Mouse (Mus musculus) intestine, postnatal 0 days (tissue): ENCODE data around the gene Olfr648. TPM values are rescaled to one million over a fixed set of nuclear protein-coding genes. Genes with fewer than 3 reads are reported as not detected.

Experiments
- ATAC-seq: fragments of 200-750 bp; cut with Nextera tagmentation; 2 replicates; pipeline ENCODE4 v1.8.0; 2017; ENCODE audit warnings: mild to moderate bottlenecking, moderate TSS enrichment, moderate library complexity
- H3K27ac ChIP-seq: fragments of 300-500 bp; sonication (generic); 2 replicates; pipeline ENCODE4 v1.5.1; 2014; ENCODE audit warnings: mild to moderate bottlenecking, low read depth, low read length, moderate library complexity
- H3K27me3 ChIP-seq: fragments of 300-500 bp; sonication (generic); replicated peaks from 2 replicates; pipeline ENCODE4 v1.6.1; 2014; ENCODE audit warnings: low read length, mixed read lengths; ENCODE audit not compliant: control insufficient read depth, insufficient read depth
- H3K36me3 ChIP-seq: fragments of 300-500 bp; sonication (generic); 2 replicates; pipeline ENCODE4 v1.6.1; 2014; ENCODE audit warnings: mild to moderate bottlenecking, moderate library complexity; ENCODE audit not compliant: control insufficient read depth, insufficient read depth
- H3K4me1 ChIP-seq: fragments of 300-500 bp; sonication (generic); replicated peaks from 2 replicates; pipeline ENCODE4 v1.6.1; 2014; ENCODE audit warnings: antibody characterized with exemption, low read length, mixed read lengths; ENCODE audit not compliant: control insufficient read depth, insufficient read depth
- H3K4me2 ChIP-seq: fragments of 300-500 bp; sonication (generic); replicated peaks from 2 replicates; pipeline ENCODE4 v1.6.1; 2014; ENCODE audit warnings: low read depth, mild to moderate bottlenecking, moderate library complexity
- H3K4me3 ChIP-seq: fragments of 300-500 bp; sonication (generic); 2 replicates; pipeline ENCODE4 v1.5.1; 2014; ENCODE audit warnings: low read depth, low read length
- H3K9ac ChIP-seq: fragments of 300-500 bp; sonication (generic); 2 replicates; pipeline ENCODE4 v1.6.1; 2014; ENCODE audit warnings: mild to moderate bottlenecking, low read depth, low read length
- H3K9me3 ChIP-seq: fragments of 300-500 bp; sonication (generic); 2 replicates; pipeline ENCODE4 v1.6.1; 2016; ENCODE audit warnings: mixed run types; ENCODE audit not compliant: control insufficient read depth
- CTCF ChIP-seq: sonication (generic); IDR thresholded peaks from 2 replicates; pipeline ENCODE4 v1.5.1; 2016; ENCODE audit warnings: low read depth, mild to moderate bottlenecking, control low read depth, antibody characterized with exemption, moderate library complexity
- WGBS: fragments of 180-500 bp; shearing (Covaris S2); extraction: QIAGEN DNeasy Blood & Tissue Kit; methylation state at CpG from one replicate; pipeline ENCODE4 v1.1.7; 2014; 5-methylcytosine and 5-hydroxymethylcytosine counted together
- polyA plus RNA-seq: library from polyadenylated mRNA; unstranded; fragments of >200 nt; fragmentation: Nextera tagmentation; extraction: Ambion mirVana; gene quantifications from 2 replicates; pipeline ENCODE4 v1.2.1, GENCODE M21; 2015

Gene Olfr648
- polyA plus RNA-seq = 0.08 and 0.09 TPM in 2 replicates

DNA sequence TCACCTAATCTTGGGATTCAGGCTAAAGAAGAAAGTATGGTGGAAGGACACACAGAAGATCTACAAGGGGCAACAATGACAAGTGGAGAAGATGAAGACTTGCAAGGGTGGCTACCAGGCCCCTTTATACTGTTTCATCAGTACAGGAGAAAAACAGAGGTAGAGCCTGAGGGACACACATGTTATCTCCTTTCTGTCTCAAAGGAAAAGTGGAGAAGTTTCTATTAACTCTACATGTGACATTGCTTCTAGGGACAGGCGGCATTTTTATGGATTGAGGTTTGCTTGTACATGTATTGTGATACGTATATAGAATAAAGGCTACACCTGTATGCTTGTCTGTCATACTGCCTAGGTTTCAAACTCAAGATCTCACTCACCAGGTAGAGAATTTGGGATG, at the start of gene Olfr648:
Olfr648 (minus strand) TSS at position 101 of the 400 bp plus-strand sequence.
- Histone ChIP-seq H3K4me3 (no peak within 1 kb of the TSS), H3K4me1 (no peaks in the 10 kb centered on the region), H3K27me3 (no peaks in the 10 kb centered on the region), H3K9ac (no peak within 1 kb of the TSS), H3K4me2 (no peak within 1 kb of the TSS), H3K27ac (no peak within 1 kb of the TSS), H3K9me3 (no peaks in the 10 kb centered on the region), H3K36me3 (no peaks in the 10 kb centered on the region)
- no peak for ATAC-seq
- 92% methylated on average over 2 of the region's 2 CpGs for WGBS
- TF ChIP-seq CTCF = no peak

DNA sequence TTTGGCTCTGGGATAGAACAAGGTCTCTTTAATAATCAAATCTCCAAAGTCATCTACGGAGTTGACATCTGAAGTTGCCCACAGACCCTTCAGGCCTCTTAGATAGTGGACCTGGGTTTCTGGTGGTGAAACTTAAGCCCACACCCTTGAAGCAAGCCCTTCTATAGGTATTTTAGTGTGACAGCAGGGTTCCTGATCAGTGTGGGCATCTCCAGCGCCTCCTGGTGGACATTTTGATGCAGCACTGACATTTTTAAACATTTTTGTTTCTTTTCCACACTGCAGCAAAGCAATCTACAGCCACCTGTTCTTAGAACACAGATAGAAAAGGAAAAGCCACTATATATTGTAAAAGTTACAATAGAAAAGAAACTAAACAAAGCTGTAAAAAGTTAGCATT, 48.0 kb upstream of the Olfr648 start:
- Histone ChIP-seq H3K4me3 (no peak overlapping the region), H3K36me3 (peaks cover 3% of the 10 kb centered on the region; the same call in 1 of the 2 replicates), H3K4me2 (no peak overlapping the region), H3K27ac (no peak overlapping the region), H3K27me3 (no peaks in the 10 kb centered on the region), H3K4me1 (no peaks in the 10 kb centered on the region), H3K9me3 (no peaks in the 10 kb centered on the region), H3K9ac (no peak overlapping the region)
- 39% methylated on average over 2 of the region's 2 CpGs for WGBS
- peak; percentile 83 for TF ChIP-seq CTCF
- ATAC-seq = no peak

DNA sequence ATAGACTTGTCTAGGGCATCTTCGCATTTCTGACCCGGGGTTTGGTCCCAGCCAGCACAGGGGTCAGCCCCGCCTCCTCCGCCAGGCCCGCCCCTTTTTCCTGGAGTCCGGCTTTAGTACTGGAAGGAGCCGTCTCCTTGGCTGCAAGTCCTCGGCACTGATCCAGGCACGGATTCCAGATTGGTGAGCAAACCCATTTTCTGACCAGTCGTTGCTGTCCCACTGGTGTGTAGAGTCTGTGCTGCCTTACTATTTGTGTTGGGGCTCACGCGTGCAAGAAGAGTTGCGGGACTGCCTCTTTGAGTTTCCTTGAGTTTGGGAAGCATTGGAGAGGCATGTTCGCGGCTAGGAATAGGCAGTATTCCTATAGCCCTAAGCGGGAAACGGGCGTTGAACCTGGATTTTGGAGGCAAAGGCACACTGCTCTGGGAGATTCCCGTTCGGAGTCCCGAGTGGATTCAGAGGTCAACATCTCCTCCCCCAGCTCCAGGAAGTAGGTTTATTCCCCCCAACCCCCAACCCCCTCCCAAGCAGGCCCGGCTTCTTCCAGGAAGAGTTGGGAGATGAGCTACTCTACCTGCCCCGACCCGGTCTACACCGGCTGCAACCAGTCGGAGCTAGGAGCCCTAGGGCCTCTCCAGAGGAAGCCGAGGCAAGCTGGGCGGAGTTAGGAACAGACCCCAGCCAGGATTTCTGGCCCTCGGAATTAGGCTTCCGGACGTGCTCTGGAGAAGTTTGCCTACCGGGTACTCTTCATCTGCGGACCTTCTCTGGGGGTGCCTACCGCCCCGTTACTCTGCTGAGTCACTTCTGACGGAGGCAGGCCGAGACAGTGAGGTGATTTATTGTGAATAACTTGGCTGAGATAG, 35.7 kb upstream of the Olfr648 start, which contains the start of gene Trim6:
Trim6 (plus strand) TSS at position 93 of the 869 bp plus-strand sequence.
- Histone ChIP-seq H3K27ac (no peak within 1 kb of the TSS; the same call in 1 of the 2 replicates), H3K4me3 (peak within 1 kb of the TSS; percentile 49), H3K36me3 (no peaks in the 10 kb centered on the region), H3K27me3 (no peaks in the 10 kb centered on the region), H3K9me3 (no peaks in the 10 kb centered on the region), H3K9ac (peak within 1 kb of the TSS; percentile 40), H3K4me2 (peak within 1 kb of the TSS; percentile 66), H3K4me1 (no peaks in the 10 kb centered on the region)
- 4% methylated on average over 37 of the region's 37 CpGs for WGBS
- peak; percentile 83 for ATAC-seq
- no peak for TF ChIP-seq CTCF

DNA sequence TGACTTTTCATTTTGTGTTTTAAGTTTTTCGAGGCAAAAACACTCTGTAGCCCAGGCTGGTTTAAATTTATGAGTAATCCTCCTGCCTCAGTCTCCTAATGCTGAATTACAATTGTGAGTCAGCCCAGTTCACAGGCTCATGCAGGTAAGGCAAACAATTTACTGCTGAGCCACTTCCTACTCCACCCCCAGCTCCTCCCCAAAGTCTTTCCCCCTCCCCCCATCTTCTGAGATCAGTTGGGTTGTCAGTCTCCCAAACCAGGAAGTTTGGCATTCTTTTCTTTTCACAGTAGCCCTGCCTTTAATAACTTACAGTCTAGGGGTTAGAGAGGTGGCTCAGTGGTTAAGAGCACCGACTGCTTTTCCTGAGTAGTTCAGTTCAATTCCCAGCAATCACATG, 34.7 kb upstream of the Olfr648 start:
- Histone ChIP-seq H3K4me2 (no peak overlapping the region), H3K36me3 (no peaks in the 10 kb centered on the region), H3K4me3 (no peak overlapping the region), H3K27ac (no peak overlapping the region), H3K27me3 (no peaks in the 10 kb centered on the region), H3K4me1 (no peaks in the 10 kb centered on the region), H3K9me3 (no peaks in the 10 kb centered on the region), H3K9ac (no peak overlapping the region)
- 0 out of 2 replicates have a peak, but pooled peaks have one; percentile 20 for ATAC-seq
- no peak for TF ChIP-seq CTCF
- WGBS = 77% methylated on average over 2 of the region's 2 CpGs

DNA sequence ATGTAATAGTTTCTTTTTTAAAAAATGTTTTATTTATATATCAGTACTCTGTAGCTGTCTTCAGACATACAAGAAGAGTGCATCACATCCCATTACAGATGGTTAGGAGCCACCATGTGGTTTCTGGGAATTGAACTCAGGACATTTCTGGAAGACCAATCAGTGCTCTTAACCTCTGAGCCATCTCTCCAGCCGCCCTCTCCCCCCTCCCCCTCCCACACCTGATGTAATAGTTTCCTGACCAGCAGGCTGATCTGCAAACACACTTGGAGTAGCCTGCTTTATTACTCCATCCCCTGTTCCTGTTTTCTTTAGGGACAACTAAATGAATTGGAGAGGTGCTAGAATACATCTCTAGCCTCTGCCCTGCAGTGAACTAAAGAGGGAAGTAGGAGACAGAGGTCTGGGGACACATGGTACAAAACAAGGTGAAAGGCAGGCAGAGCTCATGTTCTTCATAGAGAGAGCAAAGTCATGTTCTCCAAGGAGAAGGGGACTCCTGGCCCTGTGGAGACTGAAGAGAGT, 32.9 kb upstream of the Olfr648 start:
- ATAC-seq = no peak
- 16% methylated on average over 1 of the region's 1 CpGs for WGBS

DNA sequence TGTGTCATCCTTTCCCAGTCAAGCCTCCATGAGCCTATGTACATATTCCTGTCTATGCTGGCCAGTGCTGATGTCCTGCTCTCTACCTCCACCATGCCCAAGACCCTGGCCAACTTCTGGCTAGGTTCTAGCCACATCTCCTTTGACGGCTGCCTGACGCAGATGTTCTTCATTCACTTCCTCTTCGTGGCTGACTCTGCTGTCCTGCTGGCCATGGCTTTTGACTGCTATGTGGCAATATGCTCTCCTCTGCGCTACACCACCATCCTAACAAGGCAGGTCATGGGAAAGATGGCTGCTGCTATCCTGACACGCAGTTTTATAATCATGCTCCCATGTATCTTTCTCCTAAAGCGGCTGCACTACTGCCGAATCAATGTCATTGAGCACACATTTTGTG, 23.0 kb upstream of the Olfr648 start:
- Histone ChIP-seq H3K9me3 (no peaks in the 10 kb centered on the region), H3K9ac (no peak overlapping the region), H3K27ac (no peak overlapping the region), H3K4me2 (no peak overlapping the region), H3K27me3 (no peaks in the 10 kb centered on the region), H3K4me1 (no peaks in the 10 kb centered on the region), H3K4me3 (no peak overlapping the region), H3K36me3 (no peaks in the 10 kb centered on the region)
- no peak for ATAC-seq
- no peak for TF ChIP-seq CTCF
- 91% methylated on average over 7 of the region's 7 CpGs for WGBS

More for the DNA sequence above, 32.9 kb upstream of the Olfr648 start:
- no peak overlapping the region for H3K27ac ChIP-seq
- H3K4me2 ChIP-seq = no peak overlapping the region
- H3K36me3 ChIP-seq = no peaks in the 10 kb centered on the region
- no peaks in the 10 kb centered on the region for H3K9me3 ChIP-seq
- TF ChIP-seq CTCF = no peak
- no peak overlapping the region for H3K9ac ChIP-seq
- H3K27me3 ChIP-seq = no peaks in the 10 kb centered on the region
- no peak overlapping the region for H3K4me3 ChIP-seq
- H3K4me1 ChIP-seq = no peaks in the 10 kb centered on the region
